Mouse (Mus musculus) thymus, adult 2 months (tissue): ENCODE data around the gene Fam196b. TPM values are rescaled to one million over a fixed set of nuclear protein-coding genes. Genes with fewer than 3 reads are reported as not detected.

Experiments
- DNase-seq: peaks from one replicate; pipeline ENCODE4 v3.0.0; 2021
- H3K27ac ChIP-seq: fragments of 200-500 bp; 2 replicates; pipeline ENCODE4 v1.5.1; 2012; ENCODE audit warnings: low read length, control low read depth; ENCODE audit not compliant: control insufficient read depth, insufficient read depth
- H3K27me3 ChIP-seq: fragments of 200-500 bp; 2 replicates; pipeline ENCODE4 v1.6.1; 2012; ENCODE audit warnings: mild to moderate bottlenecking, low read length, moderate library complexity, mixed read lengths; ENCODE audit not compliant: control insufficient read depth, insufficient read depth
- H3K36me3 ChIP-seq: fragments of 200-500 bp; 2 replicates; pipeline ENCODE4 v1.6.1; 2012; ENCODE audit warnings: mild to moderate bottlenecking, low read length, moderate library complexity; ENCODE audit not compliant: control insufficient read depth, insufficient read depth
- H3K4me1 ChIP-seq: fragments of 200-500 bp; replicated peaks from 2 replicates; pipeline ENCODE4 v1.6.1; 2012; ENCODE audit warnings: low read length; ENCODE audit not compliant: control insufficient read depth, insufficient read depth
- H3K4me3 ChIP-seq: fragments of 200-500 bp; 2 replicates; pipeline ENCODE4 v1.5.1; 2012; ENCODE audit warnings: mild to moderate bottlenecking, low read length, control low read depth, moderate library complexity; ENCODE audit not compliant: control insufficient read depth, insufficient read depth
- CTCF ChIP-seq: fragments of 200-500 bp; IDR thresholded peaks from 2 replicates; pipeline ENCODE4 v1.5.1; 2012; ENCODE audit warnings: mild to moderate bottlenecking, control low read depth, low read length, moderate library complexity, borderline replicate concordance; ENCODE audit not compliant: control insufficient read depth, poor library complexity, insufficient read depth; ENCODE audit errors: extremely low read depth
- POLR2A ChIP-seq: fragments of 200-500 bp; IDR thresholded peaks from 2 replicates; pipeline ENCODE4 v1.6.1; 2012; ENCODE audit warnings: mild to moderate bottlenecking, low read length, control low read depth, moderate library complexity; ENCODE audit not compliant: control insufficient read depth, poor library complexity, insufficient read depth; ENCODE audit errors: extremely low read depth
- WGBS: fragments of 180-500 bp; shearing (Covaris S2); methylation state at CpG from one replicate; pipeline ENCODE4 v1.1.7; 2018; 5-methylcytosine and 5-hydroxymethylcytosine counted together
- polyA plus RNA-seq: library from polyadenylated mRNA; depleted of rRNA; stranded (reverse); fragments of >200 nt; gene quantifications from 2 replicates; pipeline ENCODE4 v1.2.3, GENCODE M21; 2012

The Fam196b gene
- polyA plus RNA-seq, 1 experiment, result 0.07 TPM

DNA sequence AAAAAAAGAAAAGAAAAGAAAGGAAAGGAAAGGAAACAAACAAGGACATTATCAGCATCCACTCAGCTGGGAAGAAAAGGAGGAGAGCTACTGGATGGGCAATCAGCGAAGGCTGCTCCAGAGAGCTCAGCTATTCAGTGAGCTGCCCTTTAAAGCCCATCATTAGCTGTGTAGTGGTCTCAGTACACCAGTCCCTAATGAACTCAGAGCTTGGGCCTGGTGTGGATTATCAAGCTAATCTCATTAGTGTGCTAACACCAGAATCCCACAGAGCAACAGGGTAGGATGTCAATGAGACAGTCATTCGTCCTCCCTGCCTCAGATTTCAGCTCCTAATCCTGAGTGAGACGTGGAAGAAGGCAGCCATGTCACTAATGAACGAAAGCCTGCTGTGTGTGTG lies 24.4 kb upstream of the Fam196b start:
- no peaks in the 10 kb centered on the region for H3K27me3 ChIP-seq
- peaks cover 4% of the 10 kb centered on the region for H3K36me3 ChIP-seq
- H3K27ac ChIP-seq, result no peak overlapping the region
- DNase-seq, result no peak
- TF ChIP-seq POLR2A (no peak), CTCF (no peak)
- H3K4me1 ChIP-seq, result no peaks in the 10 kb centered on the region
- WGBS, result 91% methylated on average over 4 of the region's 4 CpGs
- no peak overlapping the region for H3K4me3 ChIP-seq

DNA sequence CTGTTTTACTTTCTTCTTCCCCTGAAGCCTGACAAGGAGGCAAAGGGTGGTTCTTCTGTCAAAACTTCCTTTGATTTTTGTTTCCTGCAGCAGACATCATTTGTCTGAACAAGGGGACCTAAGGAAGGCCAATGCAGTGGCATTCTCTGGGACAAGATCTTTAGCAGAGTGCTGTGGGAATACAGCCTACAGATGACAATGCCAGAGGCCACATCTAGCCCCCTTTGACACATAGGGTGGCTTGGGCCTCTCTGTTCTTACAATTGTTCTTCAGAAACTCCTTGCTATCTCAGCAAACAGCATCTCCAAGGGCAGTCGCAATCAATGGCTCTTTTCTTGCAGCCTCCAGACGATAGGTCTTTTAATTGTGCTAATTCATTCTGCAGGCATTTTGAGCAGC lies 23.9 kb upstream of the Fam196b start:
- Histone ChIP-seq H3K4me3 (no peak overlapping the region), H3K36me3 (peaks cover 4% of the 10 kb centered on the region), H3K27ac (no peak overlapping the region), H3K27me3 (no peaks in the 10 kb centered on the region), H3K4me1 (no peaks in the 10 kb centered on the region)
- TF ChIP-seq POLR2A (no peak), CTCF (no peak)
- DNase-seq, result no peak
- 98% methylated on average over 2 of the region's 2 CpGs for WGBS

DNA sequence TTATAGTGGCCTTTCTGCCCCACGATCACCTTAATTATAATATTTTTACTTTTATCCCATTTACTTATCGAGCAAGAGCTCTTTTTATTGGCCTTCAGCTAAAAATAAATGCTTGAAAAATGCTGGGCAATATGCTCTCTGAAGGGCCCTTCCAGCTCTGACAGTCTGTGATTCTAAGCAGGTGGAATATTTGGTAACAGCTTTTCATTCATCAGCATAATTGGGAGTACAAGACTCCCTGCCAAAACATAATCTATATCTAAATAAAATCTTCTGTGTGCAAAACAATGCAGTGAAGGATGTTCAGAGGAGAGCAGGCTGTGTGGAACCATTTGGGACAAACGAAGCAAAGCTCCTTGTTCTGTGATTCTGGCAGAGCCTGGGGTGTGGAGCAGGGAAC lies 23.3 kb upstream of the Fam196b start:
- TF ChIP-seq CTCF (no peak), POLR2A (no peak)
- Histone ChIP-seq H3K36me3 (peaks cover 4% of the 10 kb centered on the region), H3K27me3 (no peaks in the 10 kb centered on the region), H3K4me1 (no peaks in the 10 kb centered on the region), H3K27ac (no peak overlapping the region), H3K4me3 (no peak overlapping the region)
- WGBS, result 99% methylated on average over 3 of the region's 3 CpGs
- no peak for DNase-seq

DNA sequence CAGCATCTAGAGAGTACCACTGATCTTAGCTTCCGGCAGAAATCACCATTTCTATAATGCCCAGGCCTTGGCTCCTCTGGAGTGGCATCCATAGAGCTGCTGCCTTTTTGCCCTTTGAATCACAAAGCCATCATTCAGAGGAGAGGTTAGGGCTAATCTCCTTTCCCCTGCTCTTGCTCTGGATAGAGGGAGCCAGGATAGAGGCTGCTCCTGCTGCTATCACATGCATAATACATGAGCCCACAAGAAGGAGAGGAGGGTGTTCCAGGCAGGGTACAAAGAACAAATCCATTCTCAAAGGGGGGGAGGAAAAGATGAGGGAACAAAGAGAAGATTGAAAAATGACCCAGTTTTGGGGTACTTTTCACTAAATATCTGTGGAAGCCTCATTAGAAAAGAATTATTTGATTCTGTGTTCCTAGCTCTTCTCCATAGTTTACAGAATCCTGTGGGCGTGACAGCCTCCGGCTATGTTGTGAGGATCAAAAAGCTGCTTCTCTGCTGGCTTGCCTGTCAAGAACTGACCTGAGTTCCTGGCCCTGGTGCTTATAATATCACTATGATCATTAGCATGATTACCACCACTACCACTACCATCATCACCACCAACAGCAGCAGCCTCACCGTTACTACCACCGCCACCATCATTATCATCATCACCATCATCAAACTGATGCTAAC lies 16.8 kb upstream of the Fam196b start:
- 97% methylated on average over 5 of the region's 5 CpGs for WGBS
- H3K27me3 ChIP-seq, result no peaks in the 10 kb centered on the region

DNA sequence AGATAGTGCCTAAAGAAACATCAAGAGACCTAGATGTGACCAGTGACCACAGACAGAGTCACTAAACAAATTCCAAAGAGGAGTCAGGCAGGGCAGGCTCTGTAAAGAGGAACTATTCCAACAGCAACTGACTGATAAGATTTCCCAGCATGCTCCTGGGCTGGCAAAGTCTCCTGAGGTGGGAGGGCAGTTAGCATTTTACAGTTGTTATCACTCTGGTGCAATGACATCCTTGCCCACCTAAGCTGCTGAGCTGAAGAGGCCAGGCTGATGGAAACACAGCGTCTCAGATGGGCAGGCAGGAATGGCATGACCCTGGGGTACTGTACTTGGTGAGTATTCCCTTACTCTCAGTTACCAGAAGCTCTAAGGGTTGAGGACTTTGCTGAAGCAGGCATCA lies 15.1 kb upstream of the Fam196b start:
- Histone ChIP-seq H3K36me3 (peaks cover 10% of the 10 kb centered on the region), H3K4me3 (no peak overlapping the region), H3K4me1 (no peaks in the 10 kb centered on the region), H3K27me3 (no peaks in the 10 kb centered on the region), H3K27ac (no peak overlapping the region)
- no peak for DNase-seq
- WGBS, result 94% methylated on average over 1 of the region's 1 CpGs
- TF ChIP-seq POLR2A, result no peak
- no peak for TF ChIP-seq CTCF

More for the DNA sequence above, 16.8 kb upstream of the Fam196b start:
- no peaks in the 10 kb centered on the region for H3K4me1 ChIP-seq
- H3K36me3 ChIP-seq, result peaks cover 14% of the 10 kb centered on the region
- DNase-seq, result no peak
- H3K4me3 ChIP-seq, result no peak overlapping the region
- TF ChIP-seq POLR2A (no peak), CTCF (no peak)
- H3K27ac ChIP-seq, result no peak overlapping the region

DNA sequence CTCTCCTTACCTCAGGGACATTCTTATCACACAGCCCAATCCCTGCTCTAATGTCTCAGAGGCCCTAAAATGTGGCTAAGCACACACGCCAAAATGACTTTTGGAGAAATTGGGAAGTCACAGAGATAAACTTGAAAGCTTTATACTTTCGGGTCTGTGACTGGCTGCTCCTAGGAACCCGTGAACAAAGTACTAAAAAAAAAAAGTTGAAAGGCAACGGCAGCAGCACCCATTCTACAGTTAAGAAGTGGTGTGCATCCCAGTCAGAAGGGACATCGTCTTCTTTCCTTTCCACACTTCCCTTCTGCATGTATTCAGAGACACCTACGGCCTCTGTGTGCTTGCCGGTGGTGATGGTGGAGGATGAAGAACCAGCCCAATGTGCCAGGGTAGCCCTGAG lies 14.6 kb upstream of the Fam196b start:
- no peaks in the 10 kb centered on the region for H3K27me3 ChIP-seq
- no peaks in the 10 kb centered on the region for H3K4me1 ChIP-seq
- TF ChIP-seq CTCF, result no peak
- TF ChIP-seq POLR2A, result no peak
- no peak for DNase-seq
- H3K36me3 ChIP-seq, result peaks cover 13% of the 10 kb centered on the region
- 96% methylated on average over 7 of the region's 7 CpGs for WGBS
- no peak overlapping the region for H3K27ac ChIP-seq
- H3K4me3 ChIP-seq, result no peak overlapping the region

DNA sequence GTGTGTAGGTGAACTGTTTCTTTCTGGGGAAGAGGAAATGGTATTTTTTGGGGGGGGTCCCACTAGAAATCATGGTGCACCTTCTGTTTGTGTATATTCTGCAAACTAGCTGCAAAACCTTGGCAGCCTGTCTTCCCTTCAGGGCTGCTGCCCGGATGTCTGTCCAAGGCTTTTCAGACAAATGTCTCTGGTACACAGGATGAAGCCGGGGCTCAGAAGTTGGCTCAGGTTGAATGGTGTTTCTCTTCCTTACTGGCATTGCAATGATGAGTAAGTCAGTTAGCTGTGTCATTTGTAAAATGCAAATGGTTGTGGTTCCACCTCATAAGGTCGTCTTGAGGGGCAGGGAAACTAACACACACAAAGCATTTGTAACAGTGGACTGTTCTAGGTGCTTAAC lies 8.4 kb upstream of the Fam196b start:
- no peak for TF ChIP-seq POLR2A
- TF ChIP-seq CTCF, result no peak
- H3K27me3 ChIP-seq, result no peaks in the 10 kb centered on the region
- WGBS, result 94% methylated on average over 3 of the region's 3 CpGs
- DNase-seq, result no peak
- peaks cover 33% of the 10 kb centered on the region for H3K36me3 ChIP-seq
- no peak overlapping the region for H3K4me3 ChIP-seq
- H3K27ac ChIP-seq, result no peak overlapping the region
- no peaks in the 10 kb centered on the region for H3K4me1 ChIP-seq
